Mouse (Mus musculus) ZHBTc4 (cell line): ENCODE results near the gene Vwa3a.

ENCODE experiments used
- DNase-seq: peaks from one replicate; pipeline ENCODE4 v3.0.0-alpha.2; 2011; ENCODE audit warnings: low read depth, low spot score

The Vwa3a gene

DNA sequence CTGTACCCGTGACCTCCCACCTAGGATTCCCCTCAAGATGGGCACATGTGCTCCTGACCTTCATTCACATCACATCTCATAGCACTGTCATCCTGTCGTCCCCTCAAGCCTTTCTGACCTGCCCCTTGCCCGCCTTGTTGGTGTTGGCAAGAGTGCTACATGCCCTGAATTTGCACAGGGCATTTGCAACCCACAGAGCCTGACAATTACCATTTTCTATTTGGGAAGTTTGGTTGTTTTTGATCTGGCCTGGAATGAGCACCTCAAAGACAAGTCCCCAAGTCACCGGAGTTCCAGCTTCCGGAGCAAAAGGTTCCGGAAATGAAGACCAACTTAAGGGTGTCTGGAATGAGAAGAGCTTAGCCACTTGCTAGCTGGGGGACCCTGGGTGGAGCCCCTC, at the start of gene Vwa3a:
Gene Vwa3a, plus strand, starts transcription at position 301 of the 400 bp plus-strand sequence.
- no peak for DNase-seq

GRCm38 (mm10) chr7:120690634-120691033, 48.5 kb upstream of the Vwa3a start:
- DNase-seq, result peak; percentile 79

GRCm38 (mm10) chr7:120693831-120694375, 45.2 kb upstream of the Vwa3a start:
- DNase-seq, result no peak

- peak; percentile 60 for DNase-seq
Measured at GRCm38 (mm10) chr7:120695196-120695595, 43.9 kb upstream of the Vwa3a start.

DNA sequence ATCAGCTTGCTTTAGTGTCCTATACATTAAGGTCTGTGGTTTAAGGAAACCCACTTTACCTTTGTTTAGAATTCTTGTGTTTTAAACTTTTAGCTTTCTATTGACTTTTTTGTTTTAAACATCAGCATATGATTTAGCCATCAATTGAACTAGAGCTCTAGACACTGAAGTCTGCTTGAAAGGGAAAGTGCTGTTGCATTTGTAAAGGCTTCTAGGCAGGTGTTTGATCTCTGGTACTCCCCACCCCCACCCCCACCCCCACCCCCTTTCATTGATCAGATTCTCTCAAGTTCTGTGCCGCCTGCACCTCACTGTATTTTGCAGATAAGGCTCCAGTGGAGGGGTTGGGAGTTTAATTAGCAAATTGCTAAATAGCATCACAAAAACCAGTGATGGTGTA, 43.5 kb upstream of the Vwa3a start:
- DNase-seq, result peak; percentile 60

DNA sequence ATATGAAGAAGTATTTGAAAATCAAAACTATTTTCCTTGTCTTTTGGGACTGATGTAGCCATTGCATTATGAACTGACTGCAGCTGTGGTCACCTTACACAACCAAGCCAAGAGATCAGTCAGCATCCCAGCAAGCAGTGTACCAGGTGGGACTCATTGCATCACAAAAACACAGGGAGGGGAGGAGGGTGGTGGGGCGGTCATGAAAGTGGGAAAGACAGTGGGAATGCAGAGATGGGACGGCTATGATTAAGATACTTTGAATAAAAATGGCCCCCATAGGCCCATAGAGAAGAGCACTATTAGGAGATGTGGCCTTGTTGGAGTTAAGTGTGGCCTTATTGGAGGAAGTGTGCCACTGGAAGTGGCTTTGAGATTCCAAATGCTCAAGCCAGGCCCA, 42.8 kb upstream of the Vwa3a start:
- peak; percentile 73 for DNase-seq

DNA sequence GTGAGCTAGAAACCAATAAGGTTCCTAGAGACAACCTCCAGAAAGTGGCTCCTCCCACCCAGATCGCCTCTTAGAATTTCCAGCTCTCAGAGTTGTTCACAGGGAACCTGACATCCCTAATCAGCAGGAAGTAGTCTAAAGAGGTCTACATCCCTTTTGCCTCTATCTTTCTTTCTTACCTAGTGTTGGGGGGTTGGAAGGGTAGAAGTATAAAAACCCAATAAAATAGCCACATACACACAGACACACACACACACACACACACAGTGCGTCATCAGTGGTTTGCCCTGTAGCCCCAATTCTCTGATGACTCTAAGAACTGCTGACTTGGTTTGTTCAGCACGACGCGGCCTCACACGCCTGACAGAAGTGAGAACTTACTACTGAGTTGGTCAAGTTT, 39.5 kb upstream of the Vwa3a start:
- DNase-seq, result no peak

DNA sequence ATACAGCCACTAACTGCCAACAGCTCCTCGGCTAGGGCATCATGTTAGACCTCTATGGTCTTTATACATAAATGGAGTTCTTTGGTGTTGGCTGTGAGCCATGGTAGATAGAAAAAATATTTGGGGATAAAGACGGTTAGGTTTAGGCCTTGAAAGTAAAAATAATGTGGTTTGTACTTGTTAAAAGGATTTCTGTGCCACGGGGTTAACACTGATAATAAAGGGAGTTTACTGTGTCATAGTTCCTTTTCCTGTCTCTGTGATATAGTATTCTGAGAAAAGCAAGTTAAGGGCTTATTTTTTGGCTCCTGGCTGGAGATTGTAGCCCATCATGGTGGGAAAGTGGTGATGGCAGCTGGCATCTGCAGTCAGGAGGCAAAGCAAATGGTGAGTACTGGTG, 35.2 kb upstream of the Vwa3a start:
- DNase-seq, result no peak

GRCm38 (mm10) chr7:120712071-120712470, 27.0 kb upstream of the Vwa3a start:
- no peak for DNase-seq

DNA sequence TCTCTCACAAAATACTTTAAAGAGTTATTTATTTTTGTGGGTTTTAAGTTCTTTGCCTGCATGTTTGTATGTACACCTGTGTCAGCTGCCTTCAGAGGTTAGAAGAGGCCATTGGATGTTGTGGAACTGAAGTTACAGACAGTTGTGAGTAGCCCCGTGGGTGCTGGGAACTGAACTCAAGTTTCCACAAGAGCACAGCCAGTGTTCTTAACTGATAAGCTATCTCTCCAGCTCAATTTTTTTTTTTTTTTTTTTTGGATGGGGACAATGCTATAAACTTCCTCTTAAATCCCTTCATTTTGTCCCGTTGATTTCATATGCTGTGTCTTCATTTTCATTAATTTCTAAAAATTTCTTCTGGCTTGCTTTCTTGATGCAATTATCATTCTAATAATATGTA, 25.9 kb upstream of the Vwa3a start:
- DNase-seq, result no peak

DNA sequence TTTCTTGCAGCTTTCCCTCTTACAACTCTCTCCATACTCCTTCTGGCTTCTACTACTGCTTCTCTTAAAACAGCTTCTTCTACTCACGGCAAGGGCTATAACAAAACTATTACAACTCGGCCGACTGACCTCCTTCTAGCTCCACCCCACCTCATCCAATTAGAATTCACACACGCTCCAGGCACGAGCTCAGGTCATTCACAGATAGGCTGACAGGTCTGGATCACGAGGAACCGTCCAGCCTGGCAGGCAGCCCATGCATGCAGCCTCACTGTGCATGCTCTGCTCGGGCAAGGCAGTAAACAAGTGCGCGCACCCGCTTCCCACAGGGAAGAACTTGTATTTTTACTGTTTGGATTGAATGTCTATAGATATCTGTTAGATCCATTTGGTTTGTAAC, 25.2 kb upstream of the Vwa3a start:
- peak; percentile 92 for DNase-seq

- DNase-seq, result no peak
Measured at GRCm38 (mm10) chr7:120717261-120717660, 21.9 kb upstream of the Vwa3a start.

DNA sequence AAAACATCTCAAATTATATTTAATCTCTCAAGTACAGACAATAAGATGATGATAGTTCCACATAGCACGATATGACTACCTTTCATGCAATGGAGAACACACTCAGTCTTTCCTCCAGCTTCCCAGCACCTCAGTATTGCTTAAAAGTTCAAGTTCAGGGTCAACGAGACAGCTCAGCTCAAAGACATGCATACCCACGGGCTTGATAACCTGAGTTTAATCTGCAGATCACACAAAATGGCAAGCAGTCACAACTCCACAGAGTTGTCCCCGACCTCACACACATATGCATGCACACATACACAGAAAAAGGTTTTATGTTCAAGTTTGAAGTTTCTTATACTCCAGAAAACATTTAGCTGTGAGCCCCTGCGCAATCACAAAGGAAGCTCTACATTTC, 18.1 kb upstream of the Vwa3a start:
- no peak for DNase-seq

DNA sequence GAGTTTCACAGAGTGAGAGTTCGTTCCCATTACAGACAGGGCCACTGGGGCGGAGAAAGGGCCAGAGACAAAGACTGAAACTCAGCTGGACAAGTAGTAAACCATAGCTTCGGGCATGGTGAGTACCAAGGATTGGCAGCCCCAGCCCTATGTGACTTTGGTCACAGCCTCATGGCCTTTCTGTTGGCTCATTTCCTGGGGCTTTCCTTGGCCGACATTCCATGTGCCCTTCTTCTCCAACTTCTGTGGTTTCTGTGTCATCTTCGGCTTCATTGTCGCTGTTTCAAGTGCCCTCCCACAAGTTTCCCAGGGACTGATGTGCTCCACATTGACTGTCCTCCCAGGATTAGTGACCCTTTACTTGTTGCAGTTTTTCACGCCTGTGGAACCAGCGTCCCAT, 17.7 kb upstream of the Vwa3a start:
- DNase-seq, result no peak

GRCm38 (mm10) chr7:120722063-120722462, 17.1 kb upstream of the Vwa3a start:
- DNase-seq, result peak; percentile 6

- no peak for DNase-seq
Measured at GRCm38 (mm10) chr7:120722839-120723278, 16.3 kb upstream of the Vwa3a start.

GRCm38 (mm10) chr7:120727581-120727980, 11.5 kb upstream of the Vwa3a start:
- peak; percentile 70 for DNase-seq

- no peak for DNase-seq
Measured at GRCm38 (mm10) chr7:120729635-120730034, 9.5 kb upstream of the Vwa3a start.

DNA sequence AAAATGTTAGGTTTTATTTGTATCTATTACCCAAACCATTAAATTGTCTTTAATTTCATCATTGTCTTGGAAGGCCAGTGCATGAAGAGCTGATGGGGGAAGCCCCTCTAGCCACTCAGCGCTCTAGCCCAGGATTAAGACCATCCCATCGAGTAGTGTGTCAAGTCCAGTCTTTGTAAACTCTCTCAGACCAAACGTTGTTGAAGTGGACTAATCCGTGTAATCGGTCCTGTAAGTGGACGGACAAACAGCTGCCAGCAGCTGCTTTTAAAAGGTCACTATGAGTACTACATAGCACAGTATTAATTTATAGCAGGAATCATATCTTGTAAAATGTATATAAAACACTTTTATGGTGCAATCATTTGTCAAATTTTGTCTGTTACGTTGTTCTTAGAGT, 6.2 kb upstream of the Vwa3a start:
- no peak for DNase-seq

GRCm38 (mm10) chr7:120739558-120740101, 512 bp downstream of the Vwa3a start:
- DNase-seq, result peak; percentile 75

GRCm38 (mm10) chr7:120743366-120744351, 4.5 kb downstream of the Vwa3a start:
- DNase-seq, result no peak

GRCm38 (mm10) chr7:120744606-120745005, 5.5 kb downstream of the Vwa3a start:
- DNase-seq, result no peak

GRCm38 (mm10) chr7:120746029-120746428, 6.9 kb downstream of the Vwa3a start:
- no peak for DNase-seq
